Mouse (Mus musculus) T-helper 1 cell (primary cell): Measurements from ENCODE around the gene Rab19.
"Not testable (repeated sequence)": the region's sequence is repeated elsewhere in the genome, so short reads cannot be mapped to it uniquely, and the experiment has no call there.

Source experiments
- in situ Hi-C: fragments of 300-600 bp; cut with MboI, MseI; formaldehyde crosslinking; loops from one replicate; pipeline ENCODE4 v1.15.1; 2025; ENCODE audit warnings: high pct_unique_total_duplicates

The Rab19 gene

GRCm38 (mm10) chr6:39429007-39429788, 48.2 kb downstream of the Rab19 start:
- in situ Hi-C loops: no loop called here

DNA sequence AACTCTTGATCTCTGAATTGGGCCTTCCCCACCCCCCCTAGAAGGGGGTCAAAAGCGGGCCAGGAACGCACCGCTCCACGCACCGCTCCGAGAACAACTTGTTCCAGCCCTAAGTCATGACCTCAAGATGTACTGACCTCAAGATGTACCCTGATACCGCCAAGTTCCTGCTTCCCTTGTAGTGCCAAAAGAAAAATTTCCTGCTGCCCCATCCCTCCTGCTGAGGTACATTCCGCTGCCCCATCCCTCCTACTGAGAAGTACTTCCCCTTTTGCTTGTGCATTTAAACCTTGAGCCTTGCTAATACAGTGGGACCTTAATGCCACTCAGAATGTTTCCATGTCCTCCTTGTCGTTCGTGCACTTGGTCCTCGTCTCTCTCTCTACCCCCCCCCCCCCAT, 49.7 kb downstream of the Rab19 start:
- in situ Hi-C loops: no loop called here

DNA sequence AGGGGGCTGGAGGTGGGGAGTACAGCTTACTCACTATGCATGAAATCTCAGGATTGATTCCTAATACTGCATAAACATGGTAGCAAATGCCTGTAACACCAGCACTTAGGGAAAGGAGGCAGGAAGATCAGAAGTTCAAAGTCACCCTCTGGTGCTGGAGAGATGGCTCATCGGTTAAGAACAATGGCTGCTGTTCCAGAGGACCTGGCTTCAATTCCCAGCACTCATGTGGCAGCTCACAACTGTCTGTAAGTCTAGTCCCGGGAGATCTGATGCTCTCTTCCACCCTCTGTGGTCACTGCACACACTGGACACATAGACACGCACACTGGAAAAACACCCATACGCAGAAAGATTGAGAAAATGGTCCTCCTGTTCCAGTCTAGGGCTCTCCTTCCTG, 52.2 kb downstream of the Rab19 start:
- in situ Hi-C loops: no loop called here

GRCm38 (mm10) chr6:39433701-39434100, 52.7 kb downstream of the Rab19 start:
- in situ Hi-C loops: no loop called here

- in situ Hi-C loops: no loop called here
Measured at GRCm38 (mm10) chr6:39434111-39434885, 53.3 kb downstream of the Rab19 start.

DNA sequence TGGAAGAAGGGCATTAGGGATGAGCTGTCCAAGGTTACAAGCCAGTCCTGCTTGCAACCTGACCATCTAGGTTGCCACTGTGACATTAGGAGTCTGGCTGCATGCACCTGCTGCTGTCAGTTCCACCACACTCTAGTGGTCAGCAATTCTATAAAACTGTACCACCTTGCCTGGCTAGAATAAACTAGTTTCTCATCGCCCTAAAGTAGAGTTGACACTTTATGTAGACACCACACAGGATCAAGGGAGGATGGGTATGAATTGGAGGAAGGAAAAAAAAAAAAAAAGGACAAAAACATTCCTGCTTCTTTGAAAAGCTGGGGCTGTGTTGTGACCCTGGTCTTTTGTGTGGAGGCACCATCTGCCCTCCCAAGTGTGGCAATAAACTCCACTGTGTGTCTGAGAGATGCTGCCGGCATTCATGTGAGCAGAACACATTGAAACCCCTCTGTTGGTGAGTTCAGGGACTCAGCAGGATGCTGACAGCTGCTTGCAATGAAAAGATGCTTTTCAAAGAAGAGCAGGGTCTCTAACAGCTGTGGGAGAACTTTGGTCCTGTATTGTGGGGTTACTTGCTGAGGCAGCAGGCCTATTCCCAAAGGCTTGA, 54.0 kb downstream of the Rab19 start:
- in situ Hi-C loops: no loop called here

DNA sequence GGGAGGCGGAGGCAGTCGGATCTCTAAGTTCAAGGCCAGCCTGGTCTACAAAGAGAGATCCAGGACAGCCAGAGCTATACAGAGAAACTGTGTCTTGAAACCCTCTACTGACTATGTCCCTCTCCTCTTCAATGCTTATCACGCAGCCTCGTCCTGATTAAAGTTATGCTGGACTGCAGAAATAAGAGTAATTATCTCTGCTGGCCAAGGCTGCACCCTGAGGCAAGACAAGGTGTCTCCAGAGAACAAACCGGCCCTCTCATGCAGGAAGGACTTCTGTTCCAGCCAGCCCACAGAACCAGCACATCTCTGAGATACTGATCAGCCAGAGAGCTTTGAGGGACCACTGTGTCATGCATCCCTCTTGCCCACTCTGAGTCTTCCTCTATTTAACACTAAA, 54.9 kb downstream of the Rab19 start:
- in situ Hi-C loops: no loop called here

GRCm38 (mm10) chr6:39437519-39437918, 56.5 kb downstream of the Rab19 start:
- in situ Hi-C loops: not testable (repeated sequence)
